Mouse (Mus musculus) embryonic fibroblast, embryonic 13.5 days (primary cell): ENCODE measurements around the gene Lat2.

Experiments used
- CTCF ChIP-seq: IDR thresholded peaks from 2 replicates; pipeline ENCODE4 v1.5.1; 2011; ENCODE audit warnings: mild to moderate bottlenecking, control low read depth, low read length, moderate library complexity, borderline replicate concordance; ENCODE audit not compliant: insufficient read depth
- POLR2A ChIP-seq: IDR thresholded peaks from 2 replicates; pipeline ENCODE4 v1.6.1; 2011; ENCODE audit warnings: low read depth, mild to moderate bottlenecking, control low read depth, low read length, moderate library complexity

DNA sequence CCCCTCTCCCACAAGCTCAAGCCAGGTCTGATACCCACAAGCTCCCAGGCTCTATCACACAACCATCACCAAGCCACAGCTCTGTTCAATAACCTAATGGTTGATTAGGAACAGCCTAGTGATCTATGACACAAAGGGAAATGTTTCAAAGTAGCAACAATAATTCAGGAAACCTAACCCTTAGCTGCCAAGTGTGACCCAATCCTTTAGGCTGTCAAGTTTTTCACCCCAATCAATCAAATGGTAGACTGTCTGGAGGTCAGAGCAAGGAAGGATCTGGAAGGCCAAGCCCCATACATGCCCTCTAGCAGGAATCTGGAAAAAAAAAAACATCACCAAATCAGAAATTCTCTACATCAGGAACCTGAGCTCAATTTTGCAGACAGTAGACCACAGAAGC, 16.0 kb upstream of the Lat2 start:
- no peak for TF ChIP-seq CTCF
- TF ChIP-seq POLR2A, result no peak
